Mouse (Mus musculus) liver, embryonic 14.5 days (tissue): ENCODE data around the gene Lactbl1. TPM values are rescaled to one million over a fixed set of nuclear protein-coding genes. Genes with fewer than 3 reads are reported as not detected.

Experiments used
- ATAC-seq: fragments of 200-750 bp; cut with Nextera tagmentation; 2 replicates; pipeline ENCODE4 v1.8.0; 2017; ENCODE audit warnings: moderate number of reproducible peaks, mild to moderate bottlenecking, moderate library complexity; ENCODE audit not compliant: insufficient read depth
- DNase-seq, 3 experiments: peaks; one replicate each; pipeline ENCODE4 v3.0.0-alpha.2; 2012 to 2013; ENCODE audit warnings: low read depth in 3 of 3, low spot score in 3 of 3
- H3K27ac ChIP-seq: fragments of 300-500 bp; sonication (generic); 2 replicates; pipeline ENCODE4 v1.5.1; 2014; ENCODE audit warnings: moderate library complexity, mild to moderate bottlenecking, control low read depth, inconsistent platforms
- H3K27me3 ChIP-seq: fragments of 300-500 bp; sonication (generic); 2 replicates; pipeline ENCODE4 v1.6.1; 2014; ENCODE audit warnings: mild to moderate bottlenecking, low read length, moderate library complexity; ENCODE audit not compliant: control insufficient read depth, insufficient read depth
- H3K36me3 ChIP-seq: fragments of 300-500 bp; sonication (generic); replicated peaks from 2 replicates; pipeline ENCODE4 v1.6.1; 2014; ENCODE audit warnings: low read depth; ENCODE audit not compliant: control insufficient read depth, insufficient read depth
- H3K4me1 ChIP-seq, 2 experiments: fragments of 200-500 bp in 1 of 2; fragments of 300-500 bp in 1 of 2; sonication (generic) in 1 of 2; replicated peaks; 2 replicates each; pipeline ENCODE4 v1.6.1; 2012 to 2014; ENCODE audit warnings: antibody characterized with exemption in 1 of 2, inconsistent platforms in 1 of 2, low read length in 1 of 2; ENCODE audit not compliant: control insufficient read depth in 2 of 2, insufficient read depth in 2 of 2
- H3K4me2 ChIP-seq: fragments of 300-500 bp; sonication (generic); 2 replicates; pipeline ENCODE4 v1.6.1; 2014; ENCODE audit warnings: low read depth, mild to moderate bottlenecking, control low read depth, moderate library complexity
- H3K4me3 ChIP-seq, 2 experiments: fragments of 200-500 bp in 1 of 2; fragments of 300-500 bp in 1 of 2; sonication (generic) in 1 of 2; 2 replicates each; pipeline ENCODE4 v1.5.1; 2012 to 2014; ENCODE audit warnings: low read depth in 2 of 2, low read length in 2 of 2, mild to moderate bottlenecking in 2 of 2, control low read depth in 1 of 2, inconsistent platforms in 1 of 2, moderate library complexity in 1 of 2; ENCODE audit not compliant: insufficient read depth in 1 of 2
- H3K9ac ChIP-seq: fragments of 300-500 bp; sonication (generic); replicated peaks from 2 replicates; pipeline ENCODE4 v1.6.1; 2014; ENCODE audit warnings: mild to moderate bottlenecking, control low read depth, moderate library complexity
- H3K9me3 ChIP-seq: fragments of 300-500 bp; sonication (generic); 2 replicates; pipeline ENCODE4 v1.6.1; 2016; ENCODE audit warnings: low read length, mixed read lengths; ENCODE audit not compliant: control insufficient read depth
- CTCF ChIP-seq: IDR thresholded peaks from 2 replicates; pipeline ENCODE4 v1.5.1; 2016; ENCODE audit warnings: antibody characterized with exemption, low read depth, control low read depth
- EP300 ChIP-seq: IDR thresholded peaks from 2 replicates; pipeline ENCODE4 v1.6.1; 2016; ENCODE audit warnings: antibody characterized with exemption, low read depth
- WGBS: fragments of 180-500 bp; shearing (Covaris S2); extraction: QIAGEN DNeasy Blood & Tissue Kit; methylation state at CpG from one replicate; pipeline ENCODE4 v1.1.7; 2014; ENCODE audit not compliant: insufficient replicate concordance; 5-methylcytosine and 5-hydroxymethylcytosine counted together
- microRNA-seq: library from miRNA; unstranded; fragments of <30 nt; microRNA quantifications from one replicate; pipeline ENCODE4, GENCODE M21; 2016
- polyA plus RNA-seq, 2 experiments: library from polyadenylated mRNA; depleted of rRNA in 1 of 2; stranded (reverse) in 1 of 2; unstranded in 1 of 2; fragments of >200 nt; fragmentation: Nextera tagmentation in 1 of 2; extraction: Ambion mirVana in 1 of 2; gene quantifications; 2 replicates each; pipeline versions ENCODE4 v1.2.1 to v1.2.3; 2012 to 2014

Gene Lactbl1
- polyA plus RNA-seq, 2 experiments, result not detected

DNA sequence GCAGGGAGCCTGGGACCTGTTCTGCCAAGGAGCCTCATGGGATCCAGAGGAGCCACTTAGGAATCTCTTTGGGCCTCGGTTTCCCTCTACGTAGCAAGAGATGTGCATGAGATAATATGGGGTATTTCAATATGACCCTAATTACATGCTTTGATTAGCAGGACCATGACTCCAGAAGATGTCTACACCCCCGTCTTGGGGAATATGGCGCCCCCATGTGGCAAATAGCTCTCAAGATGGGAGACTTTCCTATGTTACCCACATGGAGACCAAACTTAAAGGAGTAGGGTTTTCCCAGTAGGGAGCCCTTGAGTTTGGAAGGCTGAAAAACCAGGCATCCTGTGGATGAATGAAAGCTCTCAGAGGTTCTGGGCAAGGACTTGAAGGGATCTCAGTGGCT is 65.7 kb downstream of the Lactbl1 start:
- H3K36me3 ChIP-seq, result no peaks in the 10 kb centered on the region
- no peak for TF ChIP-seq EP300
- no peak for TF ChIP-seq CTCF
- WGBS, result 36% methylated on average over 4 of the region's 4 CpGs
- no peaks in the 10 kb centered on the region for H3K4me1 ChIP-seq
- H3K4me2 ChIP-seq, result no peak overlapping the region
- H3K27me3 ChIP-seq, result no peaks in the 10 kb centered on the region
- ATAC-seq (no peak), DNase-seq (no peak)
- no peak overlapping the region for H3K4me3 ChIP-seq
- no peak overlapping the region for H3K9ac ChIP-seq
- no peaks in the 10 kb centered on the region for H3K9me3 ChIP-seq
- H3K27ac ChIP-seq, result no peak overlapping the region

Small RNA genes within 50 kb of the gene (microRNA-seq; reads per million reads assigned to microRNA genes)
- not detected for gene Gm22180

Other genes with a start within 250 kb of the Lactbl1 start
- not detected in 2 replicates for gene Htr1d, start 199.1 kb upstream of the Lactbl1 start, polyA plus RNA-seq (2012; rRNA removed)
- not detected in 2 replicates for gene Htr1d, start 199.1 kb upstream of the Lactbl1 start, polyA plus RNA-seq (2014; fragmentation: Nextera tagmentation; extraction: Ambion mirVana)
- 0.03 and 0.08 TPM in 2 replicates for gene 6030445D17Rik, start 160.4 kb upstream of the Lactbl1 start, polyA plus RNA-seq (2012; rRNA removed)
- 0.08 and 0.23 TPM in 2 replicates for gene 6030445D17Rik, start 160.4 kb upstream of the Lactbl1 start, polyA plus RNA-seq (2014; fragmentation: Nextera tagmentation; extraction: Ambion mirVana)
- 1.6 and 1.8 TPM in 2 replicates for gene Luzp1, start 152.9 kb upstream of the Lactbl1 start, polyA plus RNA-seq (2012; rRNA removed)
- gene Luzp1, start 152.9 kb upstream of the Lactbl1 start, polyA plus RNA-seq (2014; fragmentation: Nextera tagmentation; extraction: Ambion mirVana), result 6.8 and 8.2 TPM in 2 replicates
- 15.3 and 17.8 TPM in 2 replicates for gene Kdm1a, start 19.9 kb upstream of the Lactbl1 start, polyA plus RNA-seq (2012; rRNA removed)
- 12.0 and 14.0 TPM in 2 replicates for gene Kdm1a, start 19.9 kb upstream of the Lactbl1 start, polyA plus RNA-seq (2014; fragmentation: Nextera tagmentation; extraction: Ambion mirVana)
- not detected in 2 replicates for gene Tex46, start 12.2 kb upstream of the Lactbl1 start, polyA plus RNA-seq (2012; rRNA removed)
- not detected in 2 replicates for gene Tex46, start 12.2 kb upstream of the Lactbl1 start, polyA plus RNA-seq (2014; fragmentation: Nextera tagmentation; extraction: Ambion mirVana)
- 0.41 and 0.47 TPM in 2 replicates for gene Ephb2, start 213.4 kb downstream of the Lactbl1 start, polyA plus RNA-seq (2012; rRNA removed)
- 0.11 and 0.17 TPM in 2 replicates for gene Ephb2, start 213.4 kb downstream of the Lactbl1 start, polyA plus RNA-seq (2014; fragmentation: Nextera tagmentation; extraction: Ambion mirVana)